Mouse (Mus musculus) bone marrow macrophage, adult 2 months (primary cell): ENCODE measurements around the gene Mier1.

Experiments
- CTCF ChIP-seq: IDR thresholded peaks from 2 replicates; pipeline ENCODE4 v1.5.1; 2012; ENCODE audit warnings: low read depth, mild to moderate bottlenecking, low read length, moderate library complexity
- POLR2A ChIP-seq: IDR thresholded peaks from 2 replicates; pipeline ENCODE4 v1.6.1; 2012; ENCODE audit warnings: mild to moderate bottlenecking, low read depth, low read length, borderline replicate concordance

- TF ChIP-seq POLR2A (no peak), CTCF (no peak)
Observed at GRCm38 (mm10) chr4:103213859-103214497, 99.8 kb downstream of the Mier1 start.
